Mouse (Mus musculus): ENCODE results near the gene Tab3.

DNA sequence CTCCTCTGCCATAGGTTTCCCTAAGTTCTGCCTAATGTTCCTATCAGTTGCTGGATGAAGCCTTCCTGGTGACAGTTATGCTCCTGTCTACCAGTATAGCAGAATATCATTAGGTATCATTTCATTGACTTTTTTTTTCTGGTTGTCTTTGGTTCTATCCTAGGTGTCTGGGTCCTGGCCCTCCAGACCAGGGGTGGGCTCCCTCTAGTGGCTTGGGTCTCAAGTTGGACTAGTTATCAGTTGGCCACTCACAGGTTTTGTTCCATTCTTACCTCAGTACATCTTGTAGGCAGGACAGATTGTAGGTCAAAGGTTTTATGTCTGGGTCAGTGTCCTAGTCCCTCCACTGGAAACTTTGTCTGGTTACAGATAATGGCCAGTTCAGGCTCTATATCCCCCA is 11.8 kb downstream of the Tab3 start:
- no peak for TF ChIP-seq CTCF (IDR thresholded peaks at IDR 0.05; ENCODE audit: low read depth, low read length)
- no peak for TF ChIP-seq POLR2A (IDR thresholded peaks at IDR 0.05; ENCODE audit: borderline replicate concordance, low read depth, low read length)

All from bone marrow macrophage, adult 2 months (primary cell).